Mouse (Mus musculus) thymus, adult 18-20 months (tissue): ENCODE measurements at regions not wholly inside any gene's neighbourhood (a gene's known extent, or its start where the extent isn't known, plus 50 kb on each side); places are given as distances from the start of the nearest gene placed in this dataset.

Experiments used
- DNase-seq, 2 experiments: peaks; one replicate each; pipeline ENCODE4 v3.0.0; 2022; ENCODE audit warnings: mixed read lengths in 2 of 2

GRCm38 (mm10) chr1:52302557-52302956 is 69.5 kb upstream of the Gls start:
- peak; percentile 8 to 38 for DNase-seq

- no peak for DNase-seq
These were observed 68.2 kb upstream of the Gls start for GRCm38 (mm10) chr1:52301266-52301665.

- DNase-seq, result no peak
These were observed 66.5 kb upstream of the Gls start for GRCm38 (mm10) chr1:52299559-52299958.

- no peak for DNase-seq
These were observed 65.3 kb upstream of the Gls start for GRCm38 (mm10) chr1:52298336-52298735.

GRCm38 (mm10) chr1:52296178-52296577 is 63.1 kb upstream of the Gls start:
- DNase-seq, result no peak

- no peak for DNase-seq
These were observed 61.5 kb upstream of the Gls start for GRCm38 (mm10) chr1:52294521-52294920.

- DNase-seq, result no peak
These were observed 60.5 kb upstream of the Gls start for GRCm38 (mm10) chr1:52293393-52294099.
